ENCODE assay signal across 17 mouse cellular contexts in the genomic region with DNA sequence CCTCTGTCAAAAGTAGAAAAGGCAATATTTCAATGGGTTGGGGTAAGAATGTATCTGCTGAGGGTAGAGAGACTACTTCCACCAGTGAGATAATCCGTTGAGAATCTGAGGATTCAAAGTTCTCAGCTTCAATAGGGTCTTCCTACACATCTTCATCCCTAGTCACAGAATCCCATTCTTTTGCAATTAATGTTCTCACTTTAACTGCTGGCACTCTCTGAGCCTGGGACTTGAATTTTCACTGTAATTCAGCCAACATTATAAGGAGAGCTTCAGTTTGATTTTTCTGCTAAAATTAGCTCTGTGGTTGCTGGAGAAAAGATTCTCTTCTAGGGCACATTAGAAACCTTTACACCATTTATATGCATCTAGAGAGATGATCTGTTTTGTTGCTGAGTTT.
"Had no signal": no experiment of that assay in that cellular context is flagged by ENCODE, and none has a peak within 500 bp of the region (broad histone marks: within the 10 kb centered on the region; RNA-seq: fewer than 3 reads in every experiment).

No protein-coding gene starts in this region.

- H3K9me3 ChIP-seq: neural tube, embryonic 12.5 days; neural tube, embryonic 13.5 days; neural tube, embryonic 15.5 days; stomach, embryonic 15.5 days had no signal

- H3K9ac ChIP-seq: neural tube, embryonic 12.5 days; neural tube, embryonic 13.5 days; neural tube, embryonic 15.5 days; stomach, embryonic 15.5 days had no signal

- H3K27ac ChIP-seq: neural tube, embryonic 12.5 days; neural tube, embryonic 13.5 days; neural tube, embryonic 15.5 days; stomach, embryonic 15.5 days; stomach, postnatal 0 days had no signal

- H3K4me1 ChIP-seq: neural tube, embryonic 12.5 days; neural tube, embryonic 13.5 days; neural tube, embryonic 15.5 days; stomach, embryonic 15.5 days had no signal

- H3K27me3 ChIP-seq: neural tube, embryonic 12.5 days; neural tube, embryonic 13.5 days; neural tube, embryonic 15.5 days; stomach, embryonic 15.5 days had no signal

- H3K36me3 ChIP-seq: neural tube, embryonic 12.5 days; neural tube, embryonic 13.5 days; neural tube, embryonic 15.5 days; stomach, embryonic 15.5 days had no signal

- H3K4me2 ChIP-seq: neural tube, embryonic 12.5 days; neural tube, embryonic 13.5 days; neural tube, embryonic 15.5 days; stomach, embryonic 15.5 days had no signal

- H3K4me3 ChIP-seq: neural tube, embryonic 12.5 days; neural tube, embryonic 13.5 days; neural tube, embryonic 15.5 days; stomach, embryonic 15.5 days had no signal

- DNase-seq: retina, postnatal 1 day; right cerebral cortex, adult 18-20 months; right cerebral cortex, postnatal 14 days; right cerebral cortex, postnatal 25 days; right cerebral cortex, postnatal 4 days; spleen, adult 18-20 months; thymus, adult 18-20 months; thymus, adult 2 months; thymus, postnatal 14 days; thymus, postnatal 25 days; thymus, postnatal 36 days; thymus, postnatal 4 days had no signal
